Mouse (Mus musculus) embryonic facial prominence, embryonic 10.5 days (tissue): Measurements from ENCODE around the gene Nup50. TPM values are rescaled to one million over a fixed set of nuclear protein-coding genes. Genes with fewer than 3 reads are reported as not detected.
A peak's percentile ranks its signal among the peaks of the same experiment; 100 is the strongest.

Experiments used
- DNase-seq: peaks from one replicate; pipeline ENCODE4 v3.0.0-alpha.2; 2017; ENCODE audit warnings: low spot score
- H3K27ac ChIP-seq: fragments of 300-500 bp; sonication (generic); replicated peaks from 2 replicates; pipeline ENCODE4 v1.5.1; 2016; ENCODE audit warnings: mild to moderate bottlenecking
- H3K27me3 ChIP-seq: fragments of 300-500 bp; sonication (generic); replicated peaks from 2 replicates; pipeline ENCODE4 v1.6.1; 2016; ENCODE audit warnings: low read depth, mild to moderate bottlenecking; ENCODE audit not compliant: poor library complexity, severe bottlenecking
- H3K36me3 ChIP-seq: fragments of 300-500 bp; sonication (generic); replicated peaks from 2 replicates; pipeline ENCODE4 v1.6.1; 2016; ENCODE audit warnings: mild to moderate bottlenecking, moderate library complexity
- H3K4me1 ChIP-seq: fragments of 300-500 bp; sonication (generic); 2 replicates; pipeline ENCODE4 v1.6.1; 2016
- H3K4me3 ChIP-seq: fragments of 300-500 bp; sonication (generic); 2 replicates; pipeline ENCODE4 v1.5.1; 2016; ENCODE audit warnings: mild to moderate bottlenecking, moderate library complexity
- H3K9me3 ChIP-seq: fragments of 300-500 bp; sonication (generic); 2 replicates; pipeline ENCODE4 v1.6.1; 2016; ENCODE audit warnings: mild to moderate bottlenecking
- WGBS: fragments of 180-500 bp; shearing (Covaris S2); methylation state at CpG from one replicate; pipeline ENCODE4 v1.1.7; 2016; 5-methylcytosine and 5-hydroxymethylcytosine counted together
- polyA plus RNA-seq: library from polyadenylated mRNA; unstranded; fragments of >200 nt; fragmentation: Nextera tagmentation; extraction: Ambion mirVana; gene quantifications from 2 replicates; pipeline ENCODE4 v1.2.1, GENCODE M21; 2016

Nup50 gene
- polyA plus RNA-seq, 1 experiment from 2014 or later = 70.9 TPM

- Histone ChIP-seq H3K27me3 (no peaks in the 10 kb centered on the region), H3K36me3 (peaks cover 30% of the 10 kb centered on the region), H3K9me3 (no peaks in the 10 kb centered on the region), H3K27ac (no peak overlapping the region), H3K4me3 (no peak overlapping the region), H3K4me1 (peaks cover 18% of the 10 kb centered on the region)
- 83% methylated on average over 6 of the region's 6 CpGs for WGBS
- DNase-seq = no peak
Observed at GRCm38 (mm10) chr15:84959891-84960290, 36.7 kb downstream of the Nup50 start.

DNA sequence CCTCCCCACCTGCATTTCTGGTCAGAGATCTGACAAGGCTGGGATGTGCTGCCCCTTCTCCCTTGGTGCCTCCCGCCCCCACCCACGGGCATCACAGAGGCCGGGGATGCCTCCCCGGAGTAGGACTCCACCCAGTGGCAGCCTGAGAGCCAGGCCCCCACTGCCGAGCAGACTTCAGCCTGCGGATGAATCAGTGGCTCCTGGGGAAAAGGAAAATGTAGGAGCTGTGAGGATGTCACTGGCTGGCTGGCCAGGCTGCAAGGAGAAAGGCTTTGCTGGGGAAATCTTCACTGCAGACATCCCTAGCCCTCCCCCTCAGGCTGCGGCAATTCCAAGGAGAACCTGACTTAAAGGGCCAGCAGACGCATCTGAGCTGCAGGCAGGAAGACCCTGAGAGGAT lies 37.5 kb downstream of the Nup50 start:
- no peak for DNase-seq
- Histone ChIP-seq H3K4me1 (peaks cover 17% of the 10 kb centered on the region), H3K27ac (no peak overlapping the region), H3K9me3 (no peaks in the 10 kb centered on the region), H3K4me3 (no peak overlapping the region), H3K27me3 (no peaks in the 10 kb centered on the region), H3K36me3 (peaks cover 22% of the 10 kb centered on the region)
- 22% methylated on average over 8 of the region's 8 CpGs for WGBS

DNA sequence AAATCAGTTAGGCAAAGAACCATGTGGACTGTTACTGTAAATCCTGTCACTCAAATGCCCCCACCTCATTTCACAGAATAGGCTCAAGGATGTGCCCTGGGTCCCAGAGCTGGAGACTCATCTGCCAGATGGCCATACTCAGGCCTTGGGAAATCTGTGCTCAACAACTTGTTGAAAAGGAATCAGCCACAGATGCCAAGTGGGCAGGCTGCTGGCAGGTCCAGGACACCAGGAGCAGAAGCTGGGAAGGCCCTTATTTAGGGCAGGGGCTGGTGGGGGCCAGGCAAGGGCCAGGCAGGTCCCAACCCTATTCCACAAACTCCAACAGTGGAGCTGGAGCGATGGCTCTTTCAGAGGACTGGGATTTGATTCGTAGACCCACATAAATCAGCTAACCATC lies 39.3 kb downstream of the Nup50 start:
- Histone ChIP-seq H3K9me3 (no peaks in the 10 kb centered on the region), H3K27me3 (no peaks in the 10 kb centered on the region), H3K27ac (no peak overlapping the region), H3K36me3 (peaks cover 13% of the 10 kb centered on the region), H3K4me1 (peaks cover 16% of the 10 kb centered on the region), H3K4me3 (no peak overlapping the region)
- WGBS = 88% methylated on average over 2 of the region's 2 CpGs
- DNase-seq = no peak

DNA sequence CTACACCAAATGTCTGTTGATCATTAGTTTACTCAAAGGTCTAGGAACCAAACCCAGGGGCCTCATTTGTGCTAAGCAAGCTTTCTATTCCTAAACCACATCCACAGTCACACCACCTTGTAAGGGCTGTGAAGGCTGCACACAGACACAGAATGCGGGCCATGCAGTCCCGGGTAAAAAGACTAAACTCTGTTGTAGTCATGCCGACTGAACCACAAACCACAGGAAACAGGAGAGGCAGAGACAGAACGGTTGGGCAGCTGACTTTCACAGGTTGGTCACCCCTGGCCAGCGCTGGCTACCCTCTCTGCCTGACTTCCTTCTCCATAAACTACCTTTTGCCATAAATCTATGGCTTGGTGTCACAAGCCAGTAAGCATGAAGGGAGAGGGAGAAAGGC lies 41.6 kb downstream of the Nup50 start:
- 86% methylated on average over 5 of the region's 5 CpGs for WGBS
- no peak for DNase-seq
- H3K9me3 ChIP-seq = no peaks in the 10 kb centered on the region
- no peak overlapping the region for H3K4me3 ChIP-seq
- no peaks in the 10 kb centered on the region for H3K27me3 ChIP-seq
- peaks cover 12% of the 10 kb centered on the region for H3K4me1 ChIP-seq
- no peaks in the 10 kb centered on the region; the same call in 1 of the 2 replicates for H3K36me3 ChIP-seq
- H3K27ac ChIP-seq = no peak overlapping the region

GRCm38 (mm10) chr15:84965575-84966360 lies 42.6 kb downstream of the Nup50 start:
- Histone ChIP-seq H3K4me3 (no peak overlapping the region), H3K9me3 (no peaks in the 10 kb centered on the region), H3K4me1 (peaks cover 5% of the 10 kb centered on the region), H3K27ac (no peak overlapping the region), H3K27me3 (no peaks in the 10 kb centered on the region), H3K36me3 (peaks cover 6% of the 10 kb centered on the region)
- 70% methylated on average over 7 of the region's 7 CpGs for WGBS
- peak; percentile 79 for DNase-seq

- no peak overlapping the region for H3K27ac ChIP-seq
- H3K4me1 ChIP-seq = peaks cover 9% of the 10 kb centered on the region
- no peaks in the 10 kb centered on the region for H3K27me3 ChIP-seq
- 89% methylated on average over 4 of the region's 4 CpGs for WGBS
- no peak overlapping the region for H3K4me3 ChIP-seq
- DNase-seq = no peak
- peaks cover 11% of the 10 kb centered on the region for H3K36me3 ChIP-seq
- H3K9me3 ChIP-seq = no peaks in the 10 kb centered on the region
Observed at GRCm38 (mm10) chr15:84968534-84968933, 45.3 kb downstream of the Nup50 start.

- peaks cover 11% of the 10 kb centered on the region for H3K36me3 ChIP-seq
- H3K9me3 ChIP-seq = no peaks in the 10 kb centered on the region
- H3K4me3 ChIP-seq = no peak overlapping the region
- peaks cover 44% of the 10 kb centered on the region for H3K4me1 ChIP-seq
- no peak for DNase-seq
- WGBS = 58% methylated on average over 8 of the region's 8 CpGs
- peak overlapping the region; percentile 1; the same call in 1 of the 2 replicates for H3K27ac ChIP-seq
- no peaks in the 10 kb centered on the region for H3K27me3 ChIP-seq
Observed at GRCm38 (mm10) chr15:84972860-84973543, 49.8 kb downstream of the Nup50 start.

DNA sequence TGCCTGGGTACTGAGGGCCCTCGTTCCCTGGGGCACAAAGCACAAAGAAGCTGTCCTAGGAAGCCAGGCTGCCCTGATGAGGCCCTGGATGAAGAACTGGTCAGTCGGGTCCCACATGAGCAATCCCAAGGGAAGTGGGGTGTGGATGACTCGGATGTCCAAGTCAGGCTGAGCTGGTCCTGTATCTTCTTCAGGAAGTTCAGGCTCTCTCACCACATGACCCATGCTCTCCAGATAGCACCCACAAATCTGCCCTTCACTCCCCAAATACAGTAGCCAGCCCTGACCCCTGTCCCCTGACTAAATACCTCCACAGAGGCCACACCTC lies 50.3 kb downstream of the Nup50 start:
- Histone ChIP-seq H3K9me3 (no peaks in the 10 kb centered on the region), H3K36me3 (peaks cover 11% of the 10 kb centered on the region), H3K27me3 (no peaks in the 10 kb centered on the region), H3K4me1 (peaks cover 44% of the 10 kb centered on the region), H3K4me3 (no peak overlapping the region), H3K27ac (peak overlapping the region; percentile 1; the same call in 1 of the 2 replicates)
- WGBS = 20% methylated on average over 3 of the region's 3 CpGs
- DNase-seq = no peak

GRCm38 (mm10) chr15:84975729-84976128 lies 52.5 kb downstream of the Nup50 start:
- no peak overlapping the region; the same call in 1 of the 2 replicates for H3K27ac ChIP-seq
- H3K4me3 ChIP-seq = no peak overlapping the region
- DNase-seq = no peak
- peaks cover 44% of the 10 kb centered on the region for H3K4me1 ChIP-seq
- H3K9me3 ChIP-seq = no peaks in the 10 kb centered on the region
- peaks cover 7% of the 10 kb centered on the region; the same call in 1 of the 2 replicates for H3K36me3 ChIP-seq
- no peaks in the 10 kb centered on the region for H3K27me3 ChIP-seq
- 33% methylated on average over 4 of the region's 4 CpGs for WGBS

DNA sequence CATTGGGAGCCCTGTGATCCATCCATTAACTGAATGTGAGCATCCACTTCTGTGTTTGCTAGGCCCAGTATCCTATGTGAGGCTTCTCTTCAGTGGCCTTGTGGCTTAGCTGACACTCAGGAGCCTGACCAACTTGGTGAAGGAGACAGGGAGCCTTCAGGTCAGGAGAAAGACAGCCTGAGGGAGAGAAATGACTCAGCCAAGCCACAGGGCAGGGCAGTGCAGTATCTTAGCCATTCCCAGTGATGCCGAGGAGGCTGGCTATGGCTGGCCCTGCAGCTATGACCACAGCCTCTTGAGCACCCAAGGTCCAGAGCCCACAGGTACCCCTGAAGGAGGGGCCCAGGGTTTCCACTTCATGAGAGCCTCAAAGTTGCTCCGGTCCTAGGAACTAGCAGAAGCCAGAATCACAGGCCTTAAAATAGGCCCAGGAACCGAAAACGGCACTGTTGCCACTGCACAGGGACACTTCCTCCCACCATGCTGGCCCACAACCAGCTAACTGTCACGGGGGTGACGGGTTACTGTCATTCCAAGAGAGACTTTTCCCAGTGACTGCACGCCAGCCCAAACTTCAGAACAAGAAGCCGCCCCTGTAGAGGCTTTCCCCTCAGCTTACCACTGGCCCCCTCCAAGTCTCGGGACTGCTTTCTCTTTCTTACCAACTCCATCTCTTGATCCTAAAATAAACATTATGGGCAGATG lies 58.5 kb downstream of the Nup50 start:
- Histone ChIP-seq H3K27ac (no peak overlapping the region), H3K4me3 (no peak overlapping the region), H3K4me1 (peaks cover 20% of the 10 kb centered on the region), H3K27me3 (no peaks in the 10 kb centered on the region), H3K36me3 (0 out of 2 replicates have a peak, but pooled peaks cover 4% of the 10 kb centered on the region), H3K9me3 (no peaks in the 10 kb centered on the region)
- WGBS = 83% methylated on average over 9 of the region's 9 CpGs
- DNase-seq = no peak

- Histone ChIP-seq H3K27ac (no peak overlapping the region), H3K9me3 (no peaks in the 10 kb centered on the region), H3K4me3 (no peak overlapping the region), H3K27me3 (no peaks in the 10 kb centered on the region), H3K36me3 (0 out of 2 replicates have a peak, but pooled peaks cover 4% of the 10 kb centered on the region), H3K4me1 (peaks cover 24% of the 10 kb centered on the region)
- WGBS = 79% methylated on average over 3 of the region's 3 CpGs
- DNase-seq = no peak
Observed at GRCm38 (mm10) chr15:84982888-84983287, 59.7 kb downstream of the Nup50 start.

- no peaks in the 10 kb centered on the region for H3K9me3 ChIP-seq
- H3K36me3 ChIP-seq = 0 out of 2 replicates have a peak, but pooled peaks cover 4% of the 10 kb centered on the region
- peaks cover 31% of the 10 kb centered on the region for H3K4me1 ChIP-seq
- no peak overlapping the region for H3K27ac ChIP-seq
- no peaks in the 10 kb centered on the region for H3K27me3 ChIP-seq
- H3K4me3 ChIP-seq = no peak overlapping the region
- 88% methylated on average over 7 of the region's 7 CpGs for WGBS
- DNase-seq = no peak
Observed at GRCm38 (mm10) chr15:84983721-84984120, 60.5 kb downstream of the Nup50 start.
